Mouse (Mus musculus): ENCODE measurements around the gene Il27ra. TPM values are rescaled to one million over a fixed set of nuclear protein-coding genes. Genes with fewer than 3 reads are reported as not detected.

Gene Il27ra
- polyA plus RNA-seq (2016; fragmentation: Nextera tagmentation; extraction: Ambion mirVana) = 1.4 and 2.6 TPM in 2 replicates

DNA sequence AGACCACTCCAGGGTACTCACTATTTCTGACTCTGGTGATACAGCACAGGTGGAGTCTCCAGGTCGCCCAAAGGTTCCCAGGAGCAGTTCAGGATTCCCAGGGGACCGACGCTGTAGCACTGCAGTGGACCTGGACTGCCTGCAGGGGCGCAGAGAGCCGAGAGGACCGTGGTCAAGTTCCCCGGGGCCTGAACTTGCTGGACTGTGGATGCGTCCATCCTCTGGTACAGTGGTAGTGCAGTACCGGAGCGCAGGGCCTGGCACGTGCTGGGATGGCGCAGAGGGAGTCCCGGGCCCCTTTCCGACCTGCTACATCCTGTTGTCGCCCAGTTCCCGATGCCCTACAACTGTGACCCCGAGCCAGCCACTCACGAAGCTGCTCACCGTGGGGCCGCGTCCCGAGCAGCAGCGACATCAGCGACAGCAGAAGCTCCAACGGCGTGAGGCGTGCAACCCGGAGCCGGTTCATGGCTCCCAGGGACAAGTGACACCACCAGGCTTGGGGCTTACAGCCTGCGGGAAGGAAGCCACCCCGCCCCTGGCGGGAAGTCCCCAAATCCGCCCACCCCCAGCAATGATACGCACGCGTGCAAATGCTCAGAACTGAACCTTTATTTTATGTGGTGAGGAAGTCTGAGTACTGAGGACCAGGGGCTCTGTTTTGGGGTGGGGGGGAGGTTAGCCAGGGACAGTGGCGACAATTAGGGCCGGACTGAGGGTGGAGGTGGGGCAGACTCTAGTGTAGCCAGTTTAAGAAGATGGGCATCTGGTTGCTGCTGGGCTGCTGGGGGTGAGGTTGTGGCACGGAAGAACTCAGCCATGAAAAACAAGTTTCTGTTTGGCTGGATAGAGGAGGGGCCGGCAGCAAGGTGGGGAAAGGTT, at the start of gene Il27ra:
Il27ra (minus strand) TSS at position 524 of the 882 bp plus-strand sequence.
- WGBS = 2% methylated on average over 40 of the region's 40 CpGs
- peak; percentile 87 for DNase-seq (ENCODE audit: low spot score)
- Histone ChIP-seq H3K4me3 (peak within 1 kb of the TSS; percentile 61), H3K27ac (peak within 1 kb of the TSS; percentile 50; the same call in 1 of the 2 replicates), H3K36me3 (no peaks in the 10 kb centered on the region), H3K27me3 (ENCODE audit: insufficient read depth, poor library complexity, severe bottlenecking) (peaks cover 74% of the 10 kb centered on the region), H3K9me3 (no peaks in the 10 kb centered on the region), H3K4me1 (peaks cover 25% of the 10 kb centered on the region)

DNA sequence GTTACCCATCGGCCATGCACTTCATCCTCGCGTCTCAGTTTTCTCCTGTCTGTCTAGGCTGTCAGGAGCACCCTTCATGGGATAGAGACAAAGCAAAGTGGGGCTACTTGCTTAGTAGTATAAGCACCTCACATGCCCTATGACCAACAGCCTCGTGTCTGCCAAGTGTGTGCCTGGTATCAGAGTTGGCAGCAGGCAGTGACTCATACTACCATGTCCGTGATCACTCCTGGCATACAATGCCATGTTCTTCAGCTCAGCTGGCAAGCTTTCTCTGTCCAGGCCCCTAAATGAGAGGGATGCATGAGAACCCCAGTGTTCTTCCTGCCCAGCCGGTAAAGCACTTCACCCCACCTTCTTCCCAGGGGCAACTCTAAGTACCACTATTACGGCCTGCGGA, 48.2 kb upstream of the Il27ra start:
- no peaks in the 10 kb centered on the region for H3K4me1 ChIP-seq
- no peak overlapping the region for H3K27ac ChIP-seq
- H3K4me3 ChIP-seq = no peak overlapping the region
- 90% methylated on average over 8 of the region's 8 CpGs for WGBS
- no peaks in the 10 kb centered on the region for H3K27me3 ChIP-seq (ENCODE audit: insufficient read depth, poor library complexity, severe bottlenecking)
- H3K36me3 ChIP-seq = peaks cover 90% of the 10 kb centered on the region
- no peak for DNase-seq (ENCODE audit: low spot score)
- H3K9me3 ChIP-seq = no peaks in the 10 kb centered on the region

DNA sequence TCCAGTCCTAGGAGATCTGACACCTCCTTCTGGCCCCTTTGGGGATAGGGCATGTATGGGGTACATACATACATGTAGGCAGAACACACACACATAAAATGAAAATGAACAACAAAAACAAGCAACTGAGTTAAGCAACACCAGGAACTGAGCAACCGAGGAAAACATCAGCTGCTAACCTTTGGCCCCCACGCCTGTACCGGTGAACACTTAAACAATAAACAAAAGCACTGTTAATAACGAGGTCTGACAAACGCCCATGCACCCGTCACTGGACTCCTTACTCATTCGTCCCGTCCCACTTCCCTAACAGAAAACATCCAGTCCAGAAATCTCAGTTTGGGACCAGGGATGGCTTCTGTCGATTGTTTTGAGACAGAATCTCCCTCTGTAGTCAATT, 46.9 kb upstream of the Il27ra start:
- Histone ChIP-seq H3K4me1 (peaks cover 6% of the 10 kb centered on the region), H3K36me3 (peaks cover 88% of the 10 kb centered on the region), H3K9me3 (no peaks in the 10 kb centered on the region), H3K27ac (no peak overlapping the region), H3K4me3 (no peak overlapping the region), H3K27me3 (ENCODE audit: insufficient read depth, poor library complexity, severe bottlenecking) (no peaks in the 10 kb centered on the region; the same call in 1 of the 2 replicates)
- DNase-seq (ENCODE audit: low spot score) = no peak
- WGBS = 86% methylated on average over 9 of the region's 9 CpGs

DNA sequence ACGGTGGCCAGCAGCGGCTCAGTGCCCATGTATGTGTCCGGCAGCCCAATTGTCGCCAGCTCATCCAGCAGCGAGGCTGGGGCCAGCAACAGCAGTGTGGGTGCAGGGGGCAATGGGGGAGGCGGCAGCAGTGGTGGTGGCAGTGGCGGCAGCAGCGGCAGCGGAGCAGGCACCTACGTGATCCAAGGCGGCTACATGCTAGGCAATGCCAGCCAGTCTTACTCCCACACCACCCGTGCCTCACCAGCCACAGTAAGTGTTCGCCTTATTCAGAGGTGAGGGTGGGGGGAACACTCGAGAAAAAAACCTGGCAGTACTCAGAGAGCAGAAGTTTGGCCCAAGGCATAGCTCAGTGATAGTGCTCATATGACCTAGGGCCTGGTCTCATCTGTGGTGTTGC, 45.4 kb upstream of the Il27ra start:
- H3K9me3 ChIP-seq = no peaks in the 10 kb centered on the region
- peaks cover 88% of the 10 kb centered on the region for H3K36me3 ChIP-seq
- 93% methylated on average over 14 of the region's 14 CpGs for WGBS

DNA sequence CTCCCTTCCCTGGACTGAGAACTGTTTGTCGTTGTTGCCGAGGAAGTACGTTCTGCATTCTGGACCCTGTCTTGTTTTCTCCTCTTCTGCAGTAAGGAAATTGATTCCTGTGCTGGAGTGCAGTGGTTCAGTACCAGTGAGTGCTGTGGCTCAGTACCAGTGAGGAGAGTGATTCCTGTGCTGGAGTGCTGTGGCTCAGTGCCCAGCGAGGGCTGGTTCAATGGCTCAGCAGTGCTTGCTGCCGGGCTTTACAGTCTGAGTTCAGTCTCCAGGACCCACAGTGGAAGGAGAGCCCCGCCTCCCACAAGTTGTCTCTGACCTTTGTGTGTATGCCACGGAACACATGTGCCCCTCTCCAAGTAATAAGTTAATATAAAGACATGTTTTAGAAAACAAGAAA, 44.8 kb upstream of the Il27ra start:
- Histone ChIP-seq H3K4me3 (no peak overlapping the region), H3K9me3 (no peaks in the 10 kb centered on the region), H3K27me3 (ENCODE audit: insufficient read depth, poor library complexity, severe bottlenecking) (no peaks in the 10 kb centered on the region; the same call in 1 of the 2 replicates), H3K36me3 (peaks cover 88% of the 10 kb centered on the region), H3K4me1 (peaks cover 14% of the 10 kb centered on the region), H3K27ac (no peak overlapping the region)
- DNase-seq (ENCODE audit: low spot score) = no peak
- WGBS = 85% methylated on average over 7 of the region's 7 CpGs

More for the DNA sequence above, 45.4 kb upstream of the Il27ra start:
- no peak for DNase-seq (ENCODE audit: low spot score)
- Histone ChIP-seq H3K4me3 (no peak overlapping the region), H3K27me3 (ENCODE audit: insufficient read depth, poor library complexity, severe bottlenecking) (no peaks in the 10 kb centered on the region; the same call in 1 of the 2 replicates), H3K27ac (no peak overlapping the region), H3K4me1 (peaks cover 14% of the 10 kb centered on the region)

DNA sequence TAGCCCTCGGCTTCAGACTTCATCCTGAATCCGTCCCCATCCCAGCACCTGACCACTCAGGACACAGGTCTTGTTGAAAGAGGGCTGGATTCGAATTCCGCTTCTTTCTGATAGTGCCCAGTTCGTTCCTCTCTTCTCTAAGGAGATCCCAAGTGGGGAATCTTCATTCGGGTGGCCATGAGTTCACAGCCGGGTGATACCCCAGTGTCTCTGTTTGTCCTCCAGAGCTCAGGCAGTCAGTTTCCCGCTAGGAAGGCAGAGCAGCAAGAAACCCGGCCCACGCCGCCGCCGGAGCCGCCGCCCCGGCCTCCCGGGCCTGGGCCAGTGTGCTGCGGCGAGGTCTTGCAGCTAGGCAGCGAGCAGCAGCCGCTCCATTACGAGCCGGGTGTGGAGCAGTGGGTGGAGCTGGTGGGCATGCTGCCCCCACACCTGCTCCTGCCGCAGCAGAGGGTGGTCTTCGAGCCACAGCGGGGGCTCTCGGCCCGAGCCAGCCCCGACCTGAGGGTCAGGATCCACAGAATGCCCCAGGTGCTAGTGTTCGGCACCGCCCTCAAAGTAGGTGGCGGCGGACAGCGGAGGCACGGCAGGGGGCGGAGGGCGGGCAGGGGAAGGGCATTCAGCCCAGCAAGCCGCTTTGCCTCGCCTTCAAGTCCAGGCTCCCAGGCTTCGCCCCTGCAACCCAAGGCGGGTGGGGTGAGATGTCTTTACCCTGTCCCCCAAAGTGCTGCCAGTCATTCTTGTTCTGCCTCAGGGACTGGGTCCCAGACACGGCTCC, 42.1 kb upstream of the Il27ra start:
- 47% methylated on average over 42 of the region's 42 CpGs for WGBS
- H3K27me3 ChIP-seq (ENCODE audit: insufficient read depth, poor library complexity, severe bottlenecking) = no peaks in the 10 kb centered on the region; the same call in 1 of the 2 replicates
- H3K36me3 ChIP-seq = peaks cover 91% of the 10 kb centered on the region
- no peaks in the 10 kb centered on the region for H3K9me3 ChIP-seq
- no peak for DNase-seq (ENCODE audit: low spot score)
- H3K4me1 ChIP-seq = peaks cover 14% of the 10 kb centered on the region
- peak overlapping the region; percentile 52 for H3K27ac ChIP-seq
- H3K4me3 ChIP-seq = peak overlapping the region; percentile 35

DNA sequence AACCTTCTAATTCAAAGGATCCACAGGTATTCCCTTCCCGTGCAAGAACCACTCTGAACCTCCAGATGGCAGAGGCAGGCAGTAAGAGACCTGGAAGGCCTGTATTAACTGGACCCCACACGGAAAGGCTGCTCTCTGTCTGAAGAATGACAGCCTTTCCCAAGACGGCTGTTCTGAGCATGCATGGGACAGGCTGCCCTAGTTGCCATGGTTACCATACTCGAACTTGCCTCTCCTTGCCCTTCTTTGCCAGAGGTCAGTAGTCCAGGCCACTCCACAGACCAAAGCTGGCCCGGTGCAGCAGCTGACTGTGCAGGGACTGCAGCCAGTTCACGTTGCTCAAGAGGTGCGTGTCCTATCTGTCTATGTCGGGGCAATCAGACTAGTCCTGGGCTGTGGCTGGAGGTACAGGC, 41.4 kb upstream of the Il27ra start:
- 41% methylated on average over 8 of the region's 8 CpGs for WGBS
- Histone ChIP-seq H3K27ac (no peak overlapping the region), H3K4me3 (no peak overlapping the region), H3K27me3 (ENCODE audit: insufficient read depth, poor library complexity, severe bottlenecking) (no peaks in the 10 kb centered on the region; the same call in 1 of the 2 replicates), H3K4me1 (peaks cover 19% of the 10 kb centered on the region), H3K9me3 (no peaks in the 10 kb centered on the region), H3K36me3 (peaks cover 91% of the 10 kb centered on the region)
- DNase-seq (ENCODE audit: low spot score) = no peak

DNA sequence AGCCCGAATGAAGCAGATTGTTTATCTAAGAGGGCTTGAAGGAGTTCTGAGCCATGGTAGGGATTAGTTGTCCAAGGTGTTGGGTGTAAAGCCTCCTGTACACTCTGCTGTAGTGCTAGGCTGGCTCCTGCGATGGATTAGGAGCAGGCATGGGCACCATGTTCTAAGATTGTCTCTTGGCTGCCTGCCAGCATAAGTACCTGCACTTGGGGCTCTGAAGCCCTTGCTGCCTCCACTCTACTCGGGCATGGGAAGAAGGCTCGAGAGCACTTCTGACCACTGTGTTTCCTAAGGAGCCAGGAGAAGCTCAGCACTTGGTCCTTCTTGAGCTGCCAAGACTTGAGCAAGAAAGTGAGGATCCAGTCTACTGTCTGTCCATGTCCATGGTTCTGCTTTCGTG, 36.8 kb upstream of the Il27ra start:
- DNase-seq (ENCODE audit: low spot score) = no peak
- Histone ChIP-seq H3K9me3 (no peaks in the 10 kb centered on the region), H3K4me3 (no peak overlapping the region), H3K36me3 (peaks cover 80% of the 10 kb centered on the region), H3K27me3 (ENCODE audit: insufficient read depth, poor library complexity, severe bottlenecking) (no peaks in the 10 kb centered on the region), H3K27ac (no peak overlapping the region), H3K4me1 (peaks cover 27% of the 10 kb centered on the region)
- WGBS = 75% methylated on average over 5 of the region's 5 CpGs

DNA sequence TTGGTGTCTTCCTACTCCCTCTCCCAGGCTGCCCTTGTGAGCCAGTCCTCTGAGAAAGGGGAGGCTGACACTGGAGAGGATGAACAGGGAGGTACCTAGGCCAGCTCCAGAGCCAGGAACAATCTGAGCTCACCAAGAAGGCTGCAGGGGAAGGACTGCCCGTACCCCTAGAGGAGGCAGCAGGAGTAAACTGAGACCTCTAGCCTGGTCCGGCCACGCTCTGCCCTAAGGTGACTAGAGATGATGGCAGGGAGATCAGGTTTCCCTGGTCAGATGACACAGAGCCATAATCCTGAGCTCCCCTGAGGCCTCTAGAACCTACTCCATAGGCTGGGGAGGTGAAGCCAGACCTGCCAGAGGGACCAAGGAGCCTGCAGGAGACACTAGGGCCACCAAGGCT, 34.5 kb upstream of the Il27ra start:
- Histone ChIP-seq H3K27ac (no peak overlapping the region), H3K36me3 (peaks cover 61% of the 10 kb centered on the region), H3K4me3 (no peak overlapping the region), H3K27me3 (ENCODE audit: insufficient read depth, poor library complexity, severe bottlenecking) (no peaks in the 10 kb centered on the region), H3K4me1 (peaks cover 36% of the 10 kb centered on the region), H3K9me3 (no peaks in the 10 kb centered on the region)
- DNase-seq (ENCODE audit: low spot score) = no peak
- WGBS = 64% methylated on average over 3 of the region's 3 CpGs

DNA sequence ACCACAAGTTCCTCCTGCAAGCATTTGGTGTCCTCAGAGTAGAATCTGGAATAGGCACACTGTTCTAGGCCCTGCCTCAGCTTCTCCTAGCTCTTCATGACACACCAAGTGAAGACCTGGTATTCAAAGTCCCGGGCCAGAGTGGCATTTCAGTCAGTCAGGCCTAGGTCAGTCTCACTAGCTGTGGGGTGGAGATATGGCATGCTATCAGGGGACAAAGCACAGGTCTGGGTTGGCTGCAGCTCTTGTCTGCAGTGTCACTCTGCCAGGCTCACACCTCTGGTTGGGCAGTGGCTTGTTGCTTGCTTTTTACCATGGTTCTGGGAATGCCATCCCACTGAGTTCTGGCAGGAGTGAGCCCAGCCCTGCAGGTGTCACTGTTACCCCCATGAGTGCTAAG, 34.0 kb upstream of the Il27ra start:
- H3K9me3 ChIP-seq = no peaks in the 10 kb centered on the region
- peaks cover 40% of the 10 kb centered on the region for H3K4me1 ChIP-seq
- H3K27me3 ChIP-seq (ENCODE audit: insufficient read depth, poor library complexity, severe bottlenecking) = no peaks in the 10 kb centered on the region
- WGBS = 77% methylated on average over 1 of the region's 1 CpGs
- no peak overlapping the region for H3K4me3 ChIP-seq
- H3K27ac ChIP-seq = no peak overlapping the region
- no peak for DNase-seq (ENCODE audit: low spot score)
- H3K36me3 ChIP-seq = peaks cover 59% of the 10 kb centered on the region

DNA sequence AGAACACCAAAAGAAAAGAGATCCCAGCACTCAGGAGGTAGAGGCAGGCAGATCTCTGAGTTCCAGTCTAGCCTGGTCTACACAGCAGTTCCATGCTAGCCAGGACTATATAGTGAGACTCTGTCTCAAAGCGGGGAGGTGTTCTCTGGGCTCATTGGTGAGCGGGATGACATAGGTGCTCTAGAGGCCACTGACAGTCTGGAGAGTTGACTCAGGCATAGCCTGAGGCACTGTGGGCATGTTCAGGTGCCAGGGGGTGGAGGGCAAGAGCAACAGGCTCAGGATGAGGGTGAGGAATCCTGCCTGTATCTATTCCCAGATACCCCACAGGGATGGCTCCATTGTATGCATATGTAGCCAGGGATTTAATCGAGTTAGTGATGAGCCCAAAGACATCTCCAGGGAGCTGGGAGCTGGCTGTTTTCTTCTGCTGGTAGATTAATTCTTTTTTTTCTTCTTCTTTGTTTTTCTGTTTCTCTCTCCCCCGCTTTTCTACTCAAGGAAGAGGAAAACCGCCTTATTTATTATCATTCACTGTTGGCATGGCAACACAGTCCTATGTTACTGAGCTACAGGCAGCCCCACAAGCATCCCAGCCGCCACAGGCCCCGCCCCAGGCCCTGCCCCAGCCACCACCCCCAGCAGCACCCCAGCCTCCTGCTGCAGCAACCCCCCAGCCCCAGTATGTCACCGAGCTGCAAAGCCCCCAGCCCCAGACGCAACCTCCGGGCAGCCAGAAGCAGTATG, 31.0 kb upstream of the Il27ra start:
- H3K4me3 ChIP-seq = no peak overlapping the region
- H3K36me3 ChIP-seq = peaks cover 34% of the 10 kb centered on the region
- no peak for DNase-seq (ENCODE audit: low spot score)
- no peaks in the 10 kb centered on the region for H3K9me3 ChIP-seq
- peaks cover 57% of the 10 kb centered on the region for H3K4me1 ChIP-seq
- 69% methylated on average over 10 of the region's 10 CpGs for WGBS
- no peak overlapping the region for H3K27ac ChIP-seq
- no peaks in the 10 kb centered on the region for H3K27me3 ChIP-seq (ENCODE audit: insufficient read depth, poor library complexity, severe bottlenecking)

DNA sequence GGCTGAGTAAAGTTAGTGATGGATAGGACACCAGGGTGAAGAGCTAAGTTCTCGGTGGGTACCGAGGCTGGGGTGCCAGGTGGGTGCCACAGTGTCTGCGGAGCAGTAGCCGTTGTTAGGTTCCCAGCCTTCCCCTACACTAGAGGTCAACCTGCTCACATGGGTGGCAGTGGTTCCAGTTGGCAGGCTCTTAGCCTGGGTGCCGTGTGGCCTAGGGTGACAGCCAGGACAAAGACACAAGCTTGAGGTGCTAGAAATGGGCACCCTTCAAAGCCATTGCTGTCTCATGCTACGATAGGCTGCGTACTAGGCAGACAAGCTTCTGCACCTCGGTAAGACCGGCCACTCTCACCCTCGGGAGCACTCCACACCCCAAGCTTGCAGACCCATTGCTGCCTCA, 29.9 kb upstream of the Il27ra start:
- peaks cover 68% of the 10 kb centered on the region for H3K4me1 ChIP-seq
- DNase-seq (ENCODE audit: low spot score) = no peak
- WGBS = 91% methylated on average over 10 of the region's 10 CpGs

More for the DNA sequence above, 29.9 kb upstream of the Il27ra start:
- no peak overlapping the region for H3K27ac ChIP-seq
- no peaks in the 10 kb centered on the region for H3K27me3 ChIP-seq (ENCODE audit: insufficient read depth, poor library complexity, severe bottlenecking)
- H3K9me3 ChIP-seq = no peaks in the 10 kb centered on the region
- H3K4me3 ChIP-seq = no peak overlapping the region
- peaks cover 34% of the 10 kb centered on the region for H3K36me3 ChIP-seq

Measured in heart, embryonic 10.5 days (tissue).